Mouse (Mus musculus) thymus, postnatal 36 days (tissue): ENCODE data around the gene Tle6.

Experiments
- DNase-seq, 2 experiments: peaks; one replicate each; pipeline ENCODE4 v3.0.0; 2022; ENCODE audit warnings: mixed read lengths in 2 of 2

Tle6 gene

DNA sequence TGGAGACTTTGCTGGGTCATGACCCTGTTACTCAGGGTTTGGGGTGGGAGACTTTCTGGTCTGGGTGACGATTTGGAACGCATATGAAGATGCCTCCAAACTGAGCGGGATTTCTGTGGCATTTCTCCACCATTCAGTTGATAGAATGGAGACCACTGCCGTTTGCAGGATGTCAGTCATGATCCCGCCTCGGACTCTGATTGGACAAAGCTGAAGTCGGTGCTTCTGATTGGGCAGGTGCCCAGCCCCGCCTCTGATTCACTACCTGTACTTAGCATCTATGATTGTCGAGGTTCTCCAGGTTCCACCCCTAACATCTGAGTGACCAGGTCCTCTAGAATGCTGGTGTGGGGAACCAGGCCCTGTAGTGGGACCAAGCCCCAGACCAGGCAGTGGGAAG is 19.9 kb upstream of the Tle6 start:
- DNase-seq = no peak

DNA sequence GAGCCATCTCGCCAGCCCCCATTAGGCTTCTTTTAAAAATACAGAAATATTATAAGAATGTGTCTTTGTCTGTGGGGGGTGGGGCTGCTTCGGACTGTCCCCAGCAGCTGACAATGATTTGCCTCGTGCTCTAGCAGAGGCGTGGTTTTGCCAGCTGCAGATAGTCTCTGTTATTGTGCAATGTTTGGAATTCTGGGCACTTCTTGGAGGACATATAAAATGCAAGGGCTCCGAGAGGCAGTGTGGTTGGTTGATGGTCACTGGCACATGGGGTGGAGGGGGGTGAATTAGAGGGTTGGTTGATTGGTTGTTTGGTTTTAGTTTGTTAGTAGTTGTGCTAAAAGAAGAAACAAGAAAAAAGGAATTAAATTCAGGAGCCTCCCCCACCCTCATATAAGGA is 19.1 kb upstream of the Tle6 start:
- DNase-seq = no peak

DNA sequence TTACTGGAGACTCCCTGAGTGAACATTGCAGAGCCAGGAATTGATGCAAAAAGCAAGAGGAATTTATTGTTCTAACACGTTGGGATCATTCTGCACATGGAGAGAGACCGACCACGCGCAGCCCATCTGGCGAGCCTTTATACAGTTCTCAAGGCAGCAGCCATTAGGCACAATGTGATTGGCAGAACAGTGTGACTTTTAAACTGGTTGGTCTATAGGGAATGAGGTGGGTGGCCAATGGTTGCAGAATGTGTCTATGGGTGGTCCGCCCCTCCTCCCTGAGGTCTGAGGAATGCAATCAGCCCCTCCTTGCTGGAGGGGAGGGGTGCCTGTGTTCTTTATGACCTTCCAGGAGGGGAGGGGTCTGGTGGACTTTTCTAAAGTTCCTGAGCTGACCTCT is 14.6 kb upstream of the Tle6 start:
- DNase-seq = no peak

DNA sequence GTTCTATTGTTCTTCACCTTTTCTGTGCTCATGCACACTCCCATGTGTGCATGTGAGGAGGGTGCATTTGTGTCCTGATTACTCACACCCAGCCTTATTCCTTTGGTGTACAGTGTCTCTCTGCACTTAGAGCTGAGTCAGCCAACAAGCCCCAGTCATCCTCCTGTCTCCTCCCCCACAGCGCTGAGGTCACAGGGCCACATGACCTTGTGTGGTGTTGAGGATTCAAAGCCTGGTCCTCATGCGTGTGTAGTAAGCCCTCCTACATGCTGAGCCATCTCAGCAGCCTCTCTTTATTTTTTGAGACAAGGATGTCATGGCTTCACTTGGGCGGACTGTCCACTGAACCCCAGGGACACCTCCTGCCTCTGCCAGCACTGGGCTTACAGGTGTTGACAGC is 11.9 kb upstream of the Tle6 start:
- no peak for DNase-seq

- DNase-seq = no peak
Observed at GRCm38 (mm10) chr10:81608308-81608707, 7.4 kb upstream of the Tle6 start.

- peak; percentile 80 to 85 for DNase-seq
Observed at GRCm38 (mm10) chr10:81605974-81606751, 5.3 kb upstream of the Tle6 start, which contains the start of gene BC025920. BC025920 (plus strand) TSS chr10:81606270.

- no peak for DNase-seq
Observed at GRCm38 (mm10) chr10:81605666-81605973, 4.7 kb upstream of the Tle6 start.

DNA sequence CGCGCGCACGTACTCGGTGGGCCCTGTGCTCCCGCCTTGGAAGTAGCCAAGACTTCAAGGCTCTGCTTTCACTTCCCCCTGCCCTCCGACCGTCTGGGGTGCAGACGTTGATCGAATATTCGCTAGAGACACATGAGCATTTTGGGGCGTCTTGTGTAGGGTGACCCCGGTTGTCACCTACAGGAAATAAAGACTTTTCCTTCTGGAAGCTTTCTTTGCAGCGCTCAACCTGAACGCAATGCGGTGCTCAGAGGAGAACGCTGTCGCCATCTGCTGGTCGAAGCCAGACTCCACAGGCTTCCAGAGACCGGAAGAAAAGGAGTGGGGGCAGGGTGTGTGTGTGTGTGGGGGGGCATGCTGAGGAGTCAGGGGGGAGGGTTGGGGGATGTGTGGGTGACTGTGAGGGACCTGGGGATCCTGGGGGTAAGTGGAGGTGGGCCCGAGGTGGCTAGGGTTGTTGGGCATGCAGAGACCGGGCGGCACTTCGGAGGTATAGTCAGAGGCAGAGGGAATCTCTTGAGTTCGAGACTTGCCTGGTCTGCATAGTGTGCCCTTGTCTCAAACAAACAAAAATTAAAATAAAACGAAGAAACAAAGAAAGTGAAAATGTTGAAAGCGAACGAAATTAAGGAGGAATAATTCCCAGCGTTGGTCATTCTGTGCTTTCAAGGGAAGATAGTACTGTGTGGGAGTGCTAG is 4.2 kb upstream of the Tle6 start:
- peak; percentile 86 to 88 for DNase-seq

DNA sequence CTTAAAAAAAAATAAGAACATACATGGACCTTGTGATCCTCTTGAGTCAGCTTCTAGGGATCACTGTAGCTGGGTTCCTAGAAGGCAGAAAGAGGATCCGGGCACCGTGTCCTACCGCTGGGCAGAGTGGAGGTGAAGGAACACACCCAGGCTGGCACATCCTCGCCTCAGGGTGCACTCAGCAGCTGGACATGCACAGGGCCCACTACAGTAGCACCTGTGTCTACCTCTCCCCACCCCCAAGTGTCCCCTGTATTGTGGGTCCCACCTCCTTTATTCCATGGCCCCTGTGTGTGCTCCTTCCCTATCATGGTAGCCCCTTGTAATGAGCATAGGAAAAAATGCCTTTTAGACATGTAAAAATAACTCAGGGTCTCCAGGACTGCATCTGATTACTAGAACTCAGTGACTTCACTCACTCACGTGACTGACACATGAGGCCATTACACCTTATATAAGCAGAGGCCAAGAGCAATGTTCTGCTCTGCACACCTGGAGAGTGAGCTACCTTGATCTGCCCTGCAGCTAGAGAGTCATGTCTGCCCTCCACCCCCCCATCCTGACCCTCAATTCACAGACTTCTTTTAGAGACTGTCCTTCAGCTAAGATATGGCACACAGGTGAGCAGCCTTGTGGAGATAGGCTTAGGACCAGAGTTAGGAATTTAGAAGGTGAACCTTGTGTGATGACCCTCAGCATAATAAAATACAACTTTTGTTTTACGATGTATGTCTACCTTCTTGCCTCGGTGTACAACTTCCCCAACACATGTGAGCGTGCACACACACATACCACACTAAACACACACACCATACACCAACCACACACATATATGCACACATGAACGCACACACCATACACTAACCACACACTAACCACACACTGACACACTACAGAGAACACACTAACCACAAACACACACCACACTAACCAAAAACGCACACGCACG is 3.4 kb upstream of the Tle6 start:
- DNase-seq = no peak

- DNase-seq = peak; percentile 53 to 55
Observed at GRCm38 (mm10) chr10:81602741-81603151, 1.9 kb upstream of the Tle6 start.

GRCm38 (mm10) chr10:81601396-81601905 is 578 bp upstream of the Tle6 start:
- no peak for DNase-seq

DNA sequence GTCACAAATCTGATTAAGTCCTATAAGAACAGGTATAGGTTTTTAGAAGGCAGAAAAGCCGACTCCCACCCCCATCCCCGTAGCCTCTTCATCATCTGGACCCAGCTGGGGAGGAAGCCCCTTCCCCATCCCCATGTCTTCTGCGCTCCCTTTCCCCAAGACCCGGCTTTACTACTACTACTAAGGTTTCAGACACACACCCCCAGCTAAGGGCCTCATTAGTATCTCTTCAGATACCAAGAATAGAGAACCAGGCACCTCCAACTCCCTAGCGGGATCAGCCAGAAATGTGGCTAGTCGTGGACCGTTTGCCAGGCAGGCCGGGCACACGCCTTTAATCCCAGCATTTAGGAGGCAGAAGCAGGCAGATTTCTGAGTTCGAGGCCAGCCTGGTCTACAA is 777 bp downstream of the Tle6 start:
- no peak for DNase-seq

- peak; percentile 26 to 54 for DNase-seq
Observed at GRCm38 (mm10) chr10:81599630-81600029, 1.2 kb downstream of the Tle6 start.

GRCm38 (mm10) chr10:81598871-81599270 is 2.0 kb downstream of the Tle6 start:
- no peak for DNase-seq

- no peak for DNase-seq
Observed at GRCm38 (mm10) chr10:81598342-81598741, 2.5 kb downstream of the Tle6 start.

DNA sequence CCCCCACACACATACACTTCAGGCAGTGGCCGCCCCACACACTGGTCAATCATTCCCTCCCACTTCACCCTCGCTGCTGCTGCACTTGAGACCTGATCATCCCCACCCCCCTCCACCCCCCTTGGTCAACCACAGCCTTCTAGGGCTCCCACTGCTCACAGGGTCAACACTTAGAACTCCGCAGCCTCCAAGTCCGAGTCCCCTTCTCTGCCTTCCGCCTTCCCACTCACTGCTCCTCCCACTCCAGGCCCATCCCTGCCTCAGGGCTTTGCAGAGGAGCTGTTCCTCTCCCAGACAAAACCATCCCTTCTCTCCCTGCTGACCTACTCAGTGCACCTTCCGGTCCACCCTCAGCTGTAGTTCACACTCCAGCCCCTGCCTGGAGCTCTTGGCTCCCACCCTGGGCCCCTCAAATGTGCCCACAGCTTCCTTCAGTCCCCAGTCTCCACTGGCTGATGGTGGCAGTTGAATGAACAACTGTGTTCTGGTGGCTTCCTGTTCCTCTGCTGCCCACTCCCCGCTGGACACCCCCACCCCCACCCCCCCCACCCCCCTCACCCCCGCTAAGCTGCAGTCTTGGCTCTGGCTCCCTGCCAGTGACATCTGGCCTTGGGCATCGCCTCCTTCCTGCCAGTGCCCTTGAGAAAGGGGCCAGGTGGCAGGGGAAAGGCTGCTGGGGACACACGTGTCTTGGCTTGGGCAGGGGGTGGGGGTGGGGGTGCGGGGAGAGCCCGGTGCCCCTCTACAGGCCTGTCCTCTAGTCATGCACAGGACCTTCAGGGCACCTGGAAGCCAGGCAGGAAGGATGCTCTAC is 3.5 kb downstream of the Tle6 start:
- peak; percentile 43 to 75 for DNase-seq

DNA sequence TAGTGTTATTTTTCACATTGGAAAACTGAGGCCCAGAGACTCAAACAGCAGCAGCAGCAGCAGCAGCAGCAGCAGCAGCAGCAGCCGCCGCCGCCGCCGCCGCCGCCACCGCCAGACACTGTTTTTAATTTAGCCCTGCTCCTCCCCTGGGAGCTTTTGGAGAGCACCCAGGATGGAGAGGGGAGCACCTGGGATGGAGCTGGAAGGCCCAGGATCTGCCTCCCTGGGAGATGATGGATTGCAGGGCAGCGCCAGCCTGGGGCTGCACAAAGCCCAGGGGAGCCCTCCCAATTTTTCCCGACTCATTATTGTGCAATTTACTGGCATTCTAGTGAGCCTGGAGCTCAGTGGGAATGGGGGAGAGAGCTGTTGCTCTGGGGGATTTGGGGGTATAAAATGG is 4.3 kb downstream of the Tle6 start:
- DNase-seq = no peak

DNA sequence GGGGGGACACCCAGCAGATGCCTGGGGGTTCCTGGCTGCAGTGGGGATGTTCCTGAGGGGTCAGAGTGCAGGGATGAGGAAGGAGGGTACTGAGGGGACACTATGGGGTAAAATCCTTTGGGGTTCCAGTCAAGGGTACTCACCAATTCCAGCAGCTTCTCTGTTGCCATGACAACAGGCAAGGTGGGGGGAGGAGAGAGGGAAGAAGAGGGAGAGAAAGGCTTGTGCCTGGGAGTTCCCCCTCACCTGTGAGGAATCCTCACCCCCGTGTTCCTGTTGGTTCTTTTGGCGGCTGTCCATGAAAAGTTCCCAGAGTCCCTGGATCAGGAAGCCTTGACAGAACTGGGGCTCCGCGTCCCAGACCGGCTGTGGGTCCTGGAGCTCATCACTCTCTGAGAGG is 5.3 kb downstream of the Tle6 start:
- no peak for DNase-seq

- DNase-seq = no peak
Observed at GRCm38 (mm10) chr10:81593935-81594334, 6.9 kb downstream of the Tle6 start.

GRCm38 (mm10) chr10:81593223-81593622 is 7.7 kb downstream of the Tle6 start:
- DNase-seq = no peak

DNA sequence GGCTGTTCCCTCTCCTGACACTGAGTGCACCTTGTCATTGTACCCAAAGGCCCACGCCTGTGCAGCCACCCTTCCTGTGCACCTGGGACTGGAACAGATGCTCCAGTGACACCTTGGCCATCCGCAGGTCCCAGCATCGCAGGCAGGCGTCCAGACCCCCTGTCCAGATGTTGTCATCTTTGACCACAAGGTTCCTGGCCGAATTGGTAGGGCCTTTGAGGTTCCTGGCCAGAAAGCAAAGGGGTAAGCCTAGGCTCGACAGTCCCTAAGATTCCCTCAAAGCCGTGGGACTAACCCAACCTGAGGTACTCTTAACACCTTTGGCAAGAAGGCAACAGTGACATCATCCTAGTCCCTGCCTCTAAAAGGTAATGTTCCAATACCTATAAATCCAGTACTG is 8.2 kb downstream of the Tle6 start:
- DNase-seq = no peak

- DNase-seq = no peak
Observed at GRCm38 (mm10) chr10:81591846-81592245, 9.0 kb downstream of the Tle6 start.
